Mouse (Mus musculus) forebrain, embryonic 12.5 days (tissue): ENCODE results near the gene Slc13a2. TPM values are rescaled to one million over a fixed set of nuclear protein-coding genes. Genes with fewer than 3 reads are reported as not detected.

Experiments used
- ATAC-seq: fragments of 200-750 bp; cut with Nextera tagmentation; 2 replicates; pipeline ENCODE4 v1.8.0; 2017; ENCODE audit warnings: moderate TSS enrichment; ENCODE audit not compliant: low FRiP score
- H3K27ac ChIP-seq: fragments of 300-500 bp; sonication (generic); 2 replicates; pipeline ENCODE4 v1.5.1; 2016; ENCODE audit warnings: mild to moderate bottlenecking
- H3K27me3 ChIP-seq: fragments of 300-500 bp; sonication (generic); 2 replicates; pipeline ENCODE4 v1.6.1; 2016; ENCODE audit warnings: mild to moderate bottlenecking
- H3K36me3 ChIP-seq: fragments of 300-500 bp; sonication (generic); replicated peaks from 2 replicates; pipeline ENCODE4 v1.6.1; 2016; ENCODE audit warnings: mild to moderate bottlenecking
- H3K4me1 ChIP-seq: fragments of 300-500 bp; sonication (generic); 2 replicates; pipeline ENCODE4 v1.6.1; 2016
- H3K4me2 ChIP-seq: fragments of 300-500 bp; sonication (generic); 2 replicates; pipeline ENCODE4 v1.6.1; 2016; ENCODE audit warnings: mild to moderate bottlenecking, moderate library complexity
- H3K4me3 ChIP-seq: fragments of 300-500 bp; sonication (generic); replicated peaks from 2 replicates; pipeline ENCODE4 v1.5.1; 2016; ENCODE audit warnings: mild to moderate bottlenecking
- H3K9ac ChIP-seq: fragments of 300-500 bp; sonication (generic); 2 replicates; pipeline ENCODE4 v1.6.1; 2016; ENCODE audit warnings: mild to moderate bottlenecking
- H3K9me3 ChIP-seq: fragments of 300-500 bp; sonication (generic); 2 replicates; pipeline ENCODE4 v1.6.1; 2016
- WGBS: fragments of 180-500 bp; shearing (Covaris S2); methylation state at CpG from one replicate; pipeline ENCODE4 v1.1.7; 2016; 5-methylcytosine and 5-hydroxymethylcytosine counted together
- polyA plus RNA-seq: library from polyadenylated mRNA; unstranded; fragments of >200 nt; fragmentation: Nextera tagmentation; extraction: Ambion mirVana; gene quantifications from 2 replicates; pipeline ENCODE4 v1.2.1, GENCODE M21; 2016

Slc13a2 gene
- polyA plus RNA-seq, 1 experiment from 2014 or later = not detected

- H3K27me3 ChIP-seq = no peaks in the 10 kb centered on the region
- 55% methylated on average over 11 of the region's 11 CpGs for WGBS
- no peaks in the 10 kb centered on the region for H3K4me1 ChIP-seq
- no peaks in the 10 kb centered on the region for H3K36me3 ChIP-seq
- no peak for ATAC-seq
- no peak overlapping the region for H3K4me3 ChIP-seq
- no peak overlapping the region for H3K9ac ChIP-seq
- H3K27ac ChIP-seq = no peak overlapping the region
- no peak overlapping the region for H3K4me2 ChIP-seq
- no peaks in the 10 kb centered on the region for H3K9me3 ChIP-seq
Observed at GRCm38 (mm10) chr11:78430195-78430878, 8.3 kb upstream of the Slc13a2 start.

- WGBS = 67% methylated on average over 5 of the region's 5 CpGs
- H3K4me2 ChIP-seq = no peak overlapping the region
- H3K36me3 ChIP-seq = no peaks in the 10 kb centered on the region
- H3K9ac ChIP-seq = no peak overlapping the region
- no peak for ATAC-seq
- H3K27me3 ChIP-seq = no peaks in the 10 kb centered on the region
- H3K9me3 ChIP-seq = no peaks in the 10 kb centered on the region
- no peak overlapping the region for H3K27ac ChIP-seq
- no peaks in the 10 kb centered on the region for H3K4me1 ChIP-seq
- H3K4me3 ChIP-seq = no peak overlapping the region
Observed at GRCm38 (mm10) chr11:78428309-78428708, 6.3 kb upstream of the Slc13a2 start.

GRCm38 (mm10) chr11:78427655-78428054 is 5.6 kb upstream of the Slc13a2 start:
- ATAC-seq = no peak
- 94% methylated on average over 6 of the region's 6 CpGs for WGBS
- Histone ChIP-seq H3K9ac (no peak overlapping the region), H3K27me3 (no peaks in the 10 kb centered on the region), H3K9me3 (no peaks in the 10 kb centered on the region), H3K36me3 (no peaks in the 10 kb centered on the region), H3K4me1 (no peaks in the 10 kb centered on the region), H3K27ac (no peak overlapping the region), H3K4me3 (no peak overlapping the region), H3K4me2 (no peak overlapping the region)

GRCm38 (mm10) chr11:78425572-78425971 is 3.6 kb upstream of the Slc13a2 start:
- no peak overlapping the region for H3K9ac ChIP-seq
- peaks cover 2% of the 10 kb centered on the region; the same call in 1 of the 2 replicates for H3K27me3 ChIP-seq
- H3K4me2 ChIP-seq = no peak overlapping the region
- no peaks in the 10 kb centered on the region for H3K36me3 ChIP-seq
- 93% methylated on average over 1 of the region's 1 CpGs for WGBS
- H3K9me3 ChIP-seq = no peaks in the 10 kb centered on the region
- H3K4me1 ChIP-seq = no peaks in the 10 kb centered on the region
- no peak overlapping the region for H3K4me3 ChIP-seq
- no peak for ATAC-seq
- H3K27ac ChIP-seq = no peak overlapping the region

- WGBS = 83% methylated on average over 2 of the region's 2 CpGs
Observed at GRCm38 (mm10) chr11:78424352-78424751, 2.3 kb upstream of the Slc13a2 start.

GRCm38 (mm10) chr11:78421201-78422009 is 612 bp downstream of the Slc13a2 start:
- Histone ChIP-seq H3K27me3 (peaks cover 4% of the 10 kb centered on the region; the same call in 1 of the 2 replicates), H3K4me1 (no peaks in the 10 kb centered on the region), H3K4me2 (no peak overlapping the region), H3K4me3 (no peak overlapping the region), H3K9me3 (no peaks in the 10 kb centered on the region), H3K9ac (no peak overlapping the region), H3K36me3 (no peaks in the 10 kb centered on the region), H3K27ac (no peak overlapping the region)
- no peak for ATAC-seq
- WGBS = 71% methylated on average over 13 of the region's 13 CpGs

More at GRCm38 (mm10) chr11:78424352-78424751, 2.3 kb upstream of the Slc13a2 start:
- H3K9ac ChIP-seq = no peak overlapping the region
- no peak for ATAC-seq
- no peaks in the 10 kb centered on the region for H3K4me1 ChIP-seq
- no peaks in the 10 kb centered on the region for H3K36me3 ChIP-seq
- H3K4me3 ChIP-seq = no peak overlapping the region
- H3K27me3 ChIP-seq = peaks cover 4% of the 10 kb centered on the region; the same call in 1 of the 2 replicates
- H3K4me2 ChIP-seq = no peak overlapping the region
- H3K27ac ChIP-seq = no peak overlapping the region
- no peaks in the 10 kb centered on the region for H3K9me3 ChIP-seq

- H3K27me3 ChIP-seq = peaks cover 4% of the 10 kb centered on the region; the same call in 1 of the 2 replicates
- no peak overlapping the region for H3K9ac ChIP-seq
- no peak for ATAC-seq
- no peaks in the 10 kb centered on the region for H3K4me1 ChIP-seq
- no peaks in the 10 kb centered on the region for H3K36me3 ChIP-seq
- H3K4me3 ChIP-seq = no peak overlapping the region
- 82% methylated on average over 12 of the region's 12 CpGs for WGBS
- no peak overlapping the region for H3K4me2 ChIP-seq
- no peaks in the 10 kb centered on the region for H3K9me3 ChIP-seq
- H3K27ac ChIP-seq = no peak overlapping the region
Observed at GRCm38 (mm10) chr11:78420263-78420889, 1.6 kb downstream of the Slc13a2 start.

GRCm38 (mm10) chr11:78416854-78417253 is 5.2 kb downstream of the Slc13a2 start:
- H3K4me1 ChIP-seq = no peaks in the 10 kb centered on the region
- H3K27me3 ChIP-seq = peaks cover 7% of the 10 kb centered on the region; the same call in 1 of the 2 replicates
- no peak overlapping the region for H3K4me2 ChIP-seq
- 85% methylated on average over 6 of the region's 6 CpGs for WGBS
- H3K27ac ChIP-seq = no peak overlapping the region
- H3K9ac ChIP-seq = no peak overlapping the region
- H3K4me3 ChIP-seq = no peak overlapping the region
- no peaks in the 10 kb centered on the region for H3K9me3 ChIP-seq
- ATAC-seq = no peak
- H3K36me3 ChIP-seq = no peaks in the 10 kb centered on the region

- no peak overlapping the region for H3K4me3 ChIP-seq
- no peak overlapping the region for H3K9ac ChIP-seq
- no peak for ATAC-seq
- no peaks in the 10 kb centered on the region for H3K36me3 ChIP-seq
- no peak overlapping the region for H3K27ac ChIP-seq
- H3K4me1 ChIP-seq = no peaks in the 10 kb centered on the region
- 74% methylated on average over 6 of the region's 6 CpGs for WGBS
- no peaks in the 10 kb centered on the region for H3K9me3 ChIP-seq
- H3K27me3 ChIP-seq = 0 out of 2 replicates have a peak, but pooled peaks cover 2% of the 10 kb centered on the region
- no peak overlapping the region for H3K4me2 ChIP-seq
Observed at GRCm38 (mm10) chr11:78412861-78413260, 9.2 kb downstream of the Slc13a2 start.

GRCm38 (mm10) chr11:78412324-78412850 is 9.6 kb downstream of the Slc13a2 start:
- Histone ChIP-seq H3K9me3 (no peaks in the 10 kb centered on the region), H3K9ac (no peak overlapping the region), H3K4me1 (no peaks in the 10 kb centered on the region), H3K27me3 (0 out of 2 replicates have a peak, but pooled peaks cover 2% of the 10 kb centered on the region), H3K36me3 (no peaks in the 10 kb centered on the region), H3K27ac (no peak overlapping the region), H3K4me3 (no peak overlapping the region), H3K4me2 (no peak overlapping the region)
- ATAC-seq = no peak
- WGBS = 76% methylated on average over 6 of the region's 6 CpGs

- Histone ChIP-seq H3K4me1 (no peaks in the 10 kb centered on the region), H3K9ac (no peak overlapping the region), H3K4me2 (no peak overlapping the region), H3K9me3 (no peaks in the 10 kb centered on the region), H3K36me3 (no peaks in the 10 kb centered on the region), H3K27me3 (0 out of 2 replicates have a peak, but pooled peaks cover 2% of the 10 kb centered on the region), H3K27ac (no peak overlapping the region), H3K4me3 (no peak overlapping the region)
- WGBS = 84% methylated on average over 11 of the region's 11 CpGs
- ATAC-seq = no peak
Observed at GRCm38 (mm10) chr11:78411606-78412323, 10.3 kb downstream of the Slc13a2 start.
